Mouse (Mus musculus) CH12.LX (cell line): ENCODE measurements around the gene Zfp784. TPM values are rescaled to one million over a fixed set of nuclear protein-coding genes. Genes with fewer than 3 reads are reported as not detected.

ENCODE experiments used
- DNase-seq: peaks from one replicate; pipeline ENCODE4 v3.0.0-alpha.2; 2013; ENCODE audit errors: extremely low read depth
- H3K27ac ChIP-seq: 2 replicates; pipeline ENCODE4 v1.5.1; 2012; ENCODE audit warnings: low read depth, mild to moderate bottlenecking, control low read depth, moderate library complexity; ENCODE audit not compliant: insufficient read depth
- H3K27me3 ChIP-seq: replicated peaks from 2 replicates; pipeline ENCODE3; 2012; ENCODE audit warnings: inconsistent platforms
- H3K36me3 ChIP-seq, 2 experiments: replicated peaks in 1 of 2; 2 replicates each; pipeline versions ENCODE3 to v1.6.1; 2012; ENCODE audit warnings: inconsistent platforms in 1 of 2, low read length in 1 of 2, mild to moderate bottlenecking in 1 of 2, mixed read lengths in 1 of 2, moderate library complexity in 1 of 2; ENCODE audit not compliant: control insufficient read depth in 1 of 2, insufficient read depth in 1 of 2
- H3K4me1 ChIP-seq, 2 experiments: 2 replicates each; pipeline ENCODE4 v1.6.1; 2012; ENCODE audit warnings: inconsistent platforms in 1 of 2, moderate library complexity in 1 of 2; ENCODE audit not compliant: insufficient read depth in 2 of 2, control insufficient read depth in 1 of 2
- H3K4me2 ChIP-seq: 2 replicates; pipeline ENCODE4 v1.6.1; 2012; ENCODE audit warnings: low read depth, mild to moderate bottlenecking, control low read depth; ENCODE audit not compliant: poor library complexity, insufficient read depth, severe bottlenecking
- H3K4me3 ChIP-seq, 3 experiments: fragments of 150-350 bp in 1 of 3; sonication (generic) in 1 of 3; replicated peaks in 1 of 3; 2 replicates each; pipeline versions ENCODE3 to v1.5.1; 2011 to 2012; ENCODE audit warnings: low read depth in 2 of 3, low read length in 2 of 3, mild to moderate bottlenecking in 2 of 3, moderate library complexity in 2 of 3, control low read depth in 1 of 3, improper control_type of control experiment in 1 of 3, inconsistent platforms in 1 of 3, mixed read lengths in 1 of 3; ENCODE audit not compliant: poor library complexity in 1 of 3
- H3K79me2 ChIP-seq: replicated peaks from 2 replicates; pipeline ENCODE4 v1.6.1; 2012; ENCODE audit warnings: mild to moderate bottlenecking, moderate library complexity; ENCODE audit not compliant: control insufficient read depth, poor library complexity, insufficient read depth, severe bottlenecking; ENCODE audit errors: extremely low read depth
- H3K9ac ChIP-seq: 2 replicates; pipeline ENCODE4 v1.6.1; 2012; ENCODE audit warnings: low read depth, mild to moderate bottlenecking, control low read depth, moderate library complexity; ENCODE audit not compliant: insufficient read depth
- H3K9me3 ChIP-seq: replicated peaks from 2 replicates; pipeline ENCODE3; 2012; ENCODE audit warnings: low read length, inconsistent platforms, mixed read lengths
- BHLHE40 ChIP-seq: IDR thresholded peaks from 2 replicates; pipeline ENCODE4 v1.6.1; 2011; ENCODE audit warnings: mild to moderate bottlenecking, low read depth, low read length, improper control_type of control experiment
- CHD2 ChIP-seq: IDR thresholded peaks from 2 replicates; pipeline ENCODE4 v1.6.1; 2011; ENCODE audit warnings: low read length, improper control_type of control experiment
- E2F4 ChIP-seq: IDR thresholded peaks from 2 replicates; pipeline ENCODE4 v1.6.1; 2011; ENCODE audit warnings: low read depth, low read length, improper control_type of control experiment; ENCODE audit not compliant: insufficient replicate concordance
- HCFC1 ChIP-seq: IDR thresholded peaks from 2 replicates; pipeline ENCODE4 v1.6.1; 2012; ENCODE audit warnings: low read depth, mild to moderate bottlenecking, inconsistent platforms, low read length, improper control_type of control experiment
- IRF4 ChIP-seq: IDR thresholded peaks from 2 replicates; pipeline ENCODE4 v1.6.1; 2014; ENCODE audit warnings: low read depth, mild to moderate bottlenecking, inconsistent platforms, low read length, improper control_type of control experiment
- MAZ ChIP-seq: IDR thresholded peaks from 2 replicates; pipeline ENCODE4 v1.6.1; 2012; ENCODE audit warnings: low read depth, mild to moderate bottlenecking, inconsistent platforms, low read length, improper control_type of control experiment, moderate library complexity
- MEF2A ChIP-seq: IDR thresholded peaks from 2 replicates; pipeline ENCODE4 v1.6.1; 2014; ENCODE audit warnings: low read depth, mild to moderate bottlenecking, inconsistent platforms, low read length, improper control_type of control experiment, borderline replicate concordance
- NELFE ChIP-seq: IDR thresholded peaks from 2 replicates; pipeline ENCODE4 v1.6.1; 2011; ENCODE audit warnings: low read depth, low read length, improper control_type of control experiment
- NRF1 ChIP-seq: IDR thresholded peaks from 2 replicates; pipeline ENCODE4 v1.6.1; 2014; ENCODE audit warnings: low read depth, mild to moderate bottlenecking, inconsistent platforms, low read length, improper control_type of control experiment, moderate library complexity
- RAD21 ChIP-seq: IDR thresholded peaks from 2 replicates; pipeline ENCODE4 v1.6.1; 2011; ENCODE audit warnings: low read depth, mild to moderate bottlenecking, low read length, improper control_type of control experiment, moderate library complexity
- SMC3 ChIP-seq: IDR thresholded peaks from 2 replicates; pipeline ENCODE4 v1.6.1; 2011; ENCODE audit warnings: low read depth, low read length, improper control_type of control experiment
- TCF12 ChIP-seq: IDR thresholded peaks from 2 replicates; pipeline ENCODE4 v1.6.1; 2014; ENCODE audit warnings: low read depth, mild to moderate bottlenecking, inconsistent platforms, low read length, improper control_type of control experiment
- ZC3H11A ChIP-seq: IDR thresholded peaks from 2 replicates; pipeline ENCODE4 v1.6.1; 2012; ENCODE audit warnings: low read depth, mild to moderate bottlenecking, inconsistent platforms, low read length, improper control_type of control experiment
- ZKSCAN1 ChIP-seq: IDR thresholded peaks from 2 replicates; pipeline ENCODE4 v1.6.1; 2012; ENCODE audit warnings: low read depth, inconsistent platforms, low read length, improper control_type of control experiment, borderline replicate concordance
- ZMIZ1 ChIP-seq: IDR thresholded peaks from 2 replicates; pipeline ENCODE4 v1.6.1; 2012; ENCODE audit warnings: low read depth, mild to moderate bottlenecking, inconsistent platforms, low read length, improper control_type of control experiment
- dilution Hi-C: fragments of 300-500 bp; cut with MboI; formaldehyde crosslinking; loops from 2 replicates; pipeline ENCODE4 v1.14.3; 2020; ENCODE audit warnings: low sequenced_read_pairs; ENCODE audit not compliant: extremely low pct_unique_long_range_greater_than_20kb, extremely low pct_ligation_motif_present
- in situ Hi-C: fragments of 300-500 bp; cut with MboI; formaldehyde crosslinking; loops from 3 replicates; pipeline ENCODE4 v1.14.3; 2019; ENCODE audit warnings: low sequenced_read_pairs, low pct_ligation_motif_present, low pct_unique_long_range_greater_than_20kb, mixed read lengths
- polyA plus RNA-seq: library from polyadenylated mRNA; unstranded; fragments of >175 nt; gene quantifications from 2 replicates; pipeline ENCODE4 v1.2.1, GENCODE M21; 2012; ENCODE audit warnings: low read depth; ENCODE audit not compliant: insufficient read length
- total RNA-seq, 2 experiments: library from RNA; depleted of rRNA; stranded (reverse); fragments of 300-350 nt in 1 of 2; fragments of >200 nt in 1 of 2; gene quantifications; 2 replicates each; pipeline ENCODE4 v1.2.3; 2012 to 2014

The Zfp784 gene
- total and polyA plus RNA-seq, 3 experiments, result 0.53 to 1.5 (median 1.1) TPM

GRCm38 (mm10) chr7:5074984-5075383 is 36.7 kb upstream of the Zfp784 start:
- TF ChIP-seq ZC3H11A, result no peak
- TF ChIP-seq SMC3, result no peak
- no peak for TF ChIP-seq NRF1
- TF ChIP-seq MEF2A, result no peak
- TF ChIP-seq ZKSCAN1, result no peak
- no peak for TF ChIP-seq HCFC1
- no peak for TF ChIP-seq TCF12
- TF ChIP-seq MAZ, result no peak
- TF ChIP-seq RAD21, result no peak
- no peak for TF ChIP-seq ZMIZ1
- no peak for TF ChIP-seq IRF4
- no peak for TF ChIP-seq E2F4
- no peak for TF ChIP-seq NELFE
- H3K4me1 ChIP-seq, result peaks cover 5 to 27% of the 10 kb centered on the region in 2 experiments
- no peaks in the 10 kb centered on the region for H3K9me3 ChIP-seq

GRCm38 (mm10) chr7:5073586-5073985 is 35.3 kb upstream of the Zfp784 start:
- peaks cover 0 to 22% of the 10 kb centered on the region in 2 experiments; a peak in 2 of 4 replicates for H3K4me1 ChIP-seq
- no peaks in the 10 kb centered on the region for H3K27me3 ChIP-seq
- TF ChIP-seq BHLHE40 (no peak), CHD2 (no peak)
- H3K4me2 ChIP-seq, result no peak overlapping the region
- dilution Hi-C loops (no loop called here), in situ Hi-C loops (no loop called here)
- no peak overlapping the region for H3K27ac ChIP-seq
- DNase-seq, result no peak
- H3K79me2 ChIP-seq, result peaks cover 82% of the 10 kb centered on the region
- no peak overlapping the region for H3K9ac ChIP-seq
- H3K4me3 ChIP-seq, result no peak overlapping the region
- peaks cover 92 to 97% of the 10 kb centered on the region in 2 experiments for H3K36me3 ChIP-seq
- H3K9me3 ChIP-seq, result no peaks in the 10 kb centered on the region

More at GRCm38 (mm10) chr7:5074984-5075383, 36.7 kb upstream of the Zfp784 start:
- in situ Hi-C loops (no loop called here), dilution Hi-C loops (no loop called here)
- no peak for DNase-seq
- no peak overlapping the region for H3K9ac ChIP-seq
- no peak overlapping the region for H3K4me3 ChIP-seq
- H3K79me2 ChIP-seq, result peaks cover 69% of the 10 kb centered on the region
- H3K27ac ChIP-seq, result no peak overlapping the region
- no peak overlapping the region for H3K4me2 ChIP-seq
- no peaks in the 10 kb centered on the region for H3K27me3 ChIP-seq
- H3K36me3 ChIP-seq, result peaks cover 83 to 89% of the 10 kb centered on the region in 2 experiments
